Mouse (Mus musculus): ENCODE results near the gene Pnkd. TPM values are rescaled to one million over a fixed set of nuclear protein-coding genes. Genes with fewer than 3 reads are reported as not detected.
"Not testable (repeated sequence)": the region's sequence is repeated elsewhere in the genome, so short reads cannot be mapped to it uniquely, and the experiment has no call there.

Gene Pnkd
- total RNA-seq, 1 experiment from 2014 or later = 18.6 TPM

GRCm38 (mm10) chr1:74308001-74308964 is 23.6 kb downstream of the Pnkd start:
- no peak for ATAC-seq (replicated peaks; ENCODE audit: insufficient number of reproducible peaks, low FRiP score, low TSS enrichment, poor library complexity, severe bottlenecking)

- ATAC-seq (replicated peaks; ENCODE audit: insufficient number of reproducible peaks, low FRiP score, low TSS enrichment, poor library complexity, severe bottlenecking) = no peak
Observed at GRCm38 (mm10) chr1:74309767-74310166, 25.0 kb downstream of the Pnkd start.

GRCm38 (mm10) chr1:74313049-74313692 is 28.4 kb downstream of the Pnkd start:
- ATAC-seq (replicated peaks; ENCODE audit: insufficient number of reproducible peaks, low FRiP score, low TSS enrichment, poor library complexity, severe bottlenecking) = peak; percentile 88

GRCm38 (mm10) chr1:74314796-74315195 is 30.1 kb downstream of the Pnkd start:
- no peak for ATAC-seq (replicated peaks; ENCODE audit: insufficient number of reproducible peaks, low FRiP score, low TSS enrichment, poor library complexity, severe bottlenecking)

GRCm38 (mm10) chr1:74316114-74316827 is 31.5 kb downstream of the Pnkd start:
- no peak for ATAC-seq (replicated peaks; ENCODE audit: insufficient number of reproducible peaks, low FRiP score, low TSS enrichment, poor library complexity, severe bottlenecking)

GRCm38 (mm10) chr1:74318711-74319110 is 34.0 kb downstream of the Pnkd start:
- no peak for ATAC-seq (replicated peaks; ENCODE audit: insufficient number of reproducible peaks, low FRiP score, low TSS enrichment, poor library complexity, severe bottlenecking)

- no peak for ATAC-seq (replicated peaks; ENCODE audit: insufficient number of reproducible peaks, low FRiP score, low TSS enrichment, poor library complexity, severe bottlenecking)
Observed at GRCm38 (mm10) chr1:74321396-74321795, 36.7 kb downstream of the Pnkd start.

GRCm38 (mm10) chr1:74326916-74327315 is 42.2 kb downstream of the Pnkd start:
- ATAC-seq (replicated peaks; ENCODE audit: insufficient number of reproducible peaks, low FRiP score, low TSS enrichment, poor library complexity, severe bottlenecking) = not testable (repeated sequence)

GRCm38 (mm10) chr1:74329899-74330431 is 45.2 kb downstream of the Pnkd start:
- ATAC-seq (replicated peaks; ENCODE audit: insufficient number of reproducible peaks, low FRiP score, low TSS enrichment, poor library complexity, severe bottlenecking) = no peak

GRCm38 (mm10) chr1:74331046-74331681 is 46.4 kb downstream of the Pnkd start:
- no peak for ATAC-seq (replicated peaks; ENCODE audit: insufficient number of reproducible peaks, low FRiP score, low TSS enrichment, poor library complexity, severe bottlenecking)

GRCm38 (mm10) chr1:74332241-74332763 is 47.6 kb downstream of the Pnkd start:
- ATAC-seq (replicated peaks; ENCODE audit: insufficient number of reproducible peaks, low FRiP score, low TSS enrichment, poor library complexity, severe bottlenecking) = peak; percentile 96

- ATAC-seq (replicated peaks; ENCODE audit: insufficient number of reproducible peaks, low FRiP score, low TSS enrichment, poor library complexity, severe bottlenecking) = no peak
Observed at GRCm38 (mm10) chr1:74332930-74333329, 48.2 kb downstream of the Pnkd start.

- no peak for ATAC-seq (replicated peaks; ENCODE audit: insufficient number of reproducible peaks, low FRiP score, low TSS enrichment, poor library complexity, severe bottlenecking)
Observed at GRCm38 (mm10) chr1:74334607-74335006, 49.9 kb downstream of the Pnkd start.

- ATAC-seq (replicated peaks; ENCODE audit: insufficient number of reproducible peaks, low FRiP score, low TSS enrichment, poor library complexity, severe bottlenecking) = no peak
Observed at GRCm38 (mm10) chr1:74335033-74335432, 50.3 kb downstream of the Pnkd start.

- no peak for ATAC-seq (replicated peaks; ENCODE audit: insufficient number of reproducible peaks, low FRiP score, low TSS enrichment, poor library complexity, severe bottlenecking)
Observed at GRCm38 (mm10) chr1:74335436-74336170, 50.9 kb downstream of the Pnkd start.

GRCm38 (mm10) chr1:74337241-74337771 is 52.6 kb downstream of the Pnkd start:
- no peak for ATAC-seq (replicated peaks; ENCODE audit: insufficient number of reproducible peaks, low FRiP score, low TSS enrichment, poor library complexity, severe bottlenecking)

- ATAC-seq (replicated peaks; ENCODE audit: insufficient number of reproducible peaks, low FRiP score, low TSS enrichment, poor library complexity, severe bottlenecking) = no peak
Observed at GRCm38 (mm10) chr1:74338013-74338412, 53.3 kb downstream of the Pnkd start.

All from monocyte, adult 5-6 weeks (primary cell).